Mouse (Mus musculus): ENCODE data around the gene Hecw2.

Gene Hecw2

GRCm38 (mm10) chr1:54118342-54118973, 76.5 kb downstream of the Hecw2 start:
- DNase-seq (ENCODE audit: low spot score in 2 of 2), result peak in 1 of 2 experiments; percentile 37

GRCm38 (mm10) chr1:54110920-54111605, 83.9 kb downstream of the Hecw2 start:
- no peak for DNase-seq (ENCODE audit: low spot score in 2 of 2)

GRCm38 (mm10) chr1:54109255-54109654, 85.7 kb downstream of the Hecw2 start:
- no peak for DNase-seq (ENCODE audit: low spot score in 2 of 2)

GRCm38 (mm10) chr1:54106756-54107155, 88.2 kb downstream of the Hecw2 start:
- DNase-seq (ENCODE audit: low spot score in 2 of 2), result no peak

- DNase-seq (ENCODE audit: low spot score in 2 of 2), result no peak
Observed at GRCm38 (mm10) chr1:54079708-54080107, 115.3 kb downstream of the Hecw2 start.

GRCm38 (mm10) chr1:54074456-54074855, 120.5 kb downstream of the Hecw2 start:
- DNase-seq (ENCODE audit: low spot score in 2 of 2), result no peak

GRCm38 (mm10) chr1:54070121-54070520, 124.8 kb downstream of the Hecw2 start:
- DNase-seq (ENCODE audit: low spot score in 2 of 2), result no peak

- DNase-seq (ENCODE audit: low spot score in 2 of 2), result no peak
Observed at GRCm38 (mm10) chr1:54068248-54068647, 126.7 kb downstream of the Hecw2 start.

- no peak for DNase-seq (ENCODE audit: low spot score in 2 of 2)
Observed at GRCm38 (mm10) chr1:54065434-54065833, 129.5 kb downstream of the Hecw2 start.

- DNase-seq (ENCODE audit: low spot score in 2 of 2), result no peak
Observed at GRCm38 (mm10) chr1:54061078-54061477, 133.9 kb downstream of the Hecw2 start.

- DNase-seq (ENCODE audit: low spot score in 2 of 2), result no peak
Observed at GRCm38 (mm10) chr1:54059731-54060130, 135.2 kb downstream of the Hecw2 start.

- DNase-seq (ENCODE audit: low spot score in 2 of 2), result no peak
Observed at GRCm38 (mm10) chr1:54052771-54053170, 142.2 kb downstream of the Hecw2 start.

GRCm38 (mm10) chr1:54046923-54047322, 148.0 kb downstream of the Hecw2 start:
- no peak for DNase-seq (ENCODE audit: low spot score in 2 of 2)

- no peak for DNase-seq (ENCODE audit: low spot score in 2 of 2)
Observed at GRCm38 (mm10) chr1:54039062-54039461, 155.9 kb downstream of the Hecw2 start.

- DNase-seq (ENCODE audit: low spot score in 2 of 2), result no peak
Observed at GRCm38 (mm10) chr1:54017686-54018085, 177.3 kb downstream of the Hecw2 start.

- no peak for DNase-seq (ENCODE audit: low spot score in 2 of 2)
Observed at GRCm38 (mm10) chr1:54015739-54016138, 179.2 kb downstream of the Hecw2 start.

GRCm38 (mm10) chr1:54012414-54012813, 182.6 kb downstream of the Hecw2 start:
- DNase-seq (ENCODE audit: low spot score in 2 of 2), result no peak

- no peak for DNase-seq (ENCODE audit: low spot score in 2 of 2)
Observed at GRCm38 (mm10) chr1:54009418-54010064, 185.4 kb downstream of the Hecw2 start.

GRCm38 (mm10) chr1:54005860-54006386, 189.0 kb downstream of the Hecw2 start:
- DNase-seq (ENCODE audit: low spot score in 2 of 2), result no peak

- no peak for DNase-seq (ENCODE audit: low spot score in 2 of 2)
Observed at GRCm38 (mm10) chr1:54003288-54003687, 191.7 kb downstream of the Hecw2 start.

- no peak for DNase-seq (ENCODE audit: low spot score in 2 of 2)
Observed at GRCm38 (mm10) chr1:54002077-54002476, 192.9 kb downstream of the Hecw2 start.

GRCm38 (mm10) chr1:53997239-53997638, 197.7 kb downstream of the Hecw2 start:
- no peak for DNase-seq (ENCODE audit: low spot score in 2 of 2)

Data from frontal cortex, postnatal 25 days (tissue).